Mouse (Mus musculus) heart, embryonic 16.5 days (tissue): ENCODE results near the gene Ifitm1. TPM values are rescaled to one million over a fixed set of nuclear protein-coding genes. Genes with fewer than 3 reads are reported as not detected.
"Not testable (repeated sequence)": the region's sequence is repeated elsewhere in the genome, so short reads cannot be mapped to it uniquely, and the experiment has no call there.

Experiments used
- ATAC-seq: fragments of 200-750 bp; cut with Nextera tagmentation; replicated peaks from 2 replicates; pipeline ENCODE4 v1.8.0; 2017; ENCODE audit warnings: moderate number of reproducible peaks; ENCODE audit not compliant: insufficient read depth, low FRiP score; ENCODE audit errors: extremely low read depth
- H3K27ac ChIP-seq: fragments of 300-500 bp; sonication (generic); 2 replicates; pipeline ENCODE4 v1.5.1; 2014; ENCODE audit warnings: mild to moderate bottlenecking, low read length, control low read depth, moderate library complexity
- H3K27me3 ChIP-seq: fragments of 300-500 bp; sonication (generic); 2 replicates; pipeline ENCODE4 v1.6.1; 2014; ENCODE audit warnings: low read length, mixed read lengths; ENCODE audit not compliant: control insufficient read depth, insufficient read depth
- H3K36me3 ChIP-seq: fragments of 300-500 bp; sonication (generic); 2 replicates; pipeline ENCODE4 v1.6.1; 2014; ENCODE audit not compliant: control insufficient read depth, insufficient read depth
- H3K4me1 ChIP-seq: fragments of 300-500 bp; sonication (generic); 2 replicates; pipeline ENCODE4 v1.6.1; 2014; ENCODE audit warnings: low read length, mixed read lengths; ENCODE audit not compliant: control insufficient read depth, insufficient read depth
- H3K4me2 ChIP-seq: fragments of 300-500 bp; sonication (generic); 2 replicates; pipeline ENCODE4 v1.6.1; 2014; ENCODE audit warnings: low read depth, mild to moderate bottlenecking, control low read depth, low read length
- H3K4me3 ChIP-seq: fragments of 300-500 bp; sonication (generic); 2 replicates; pipeline ENCODE4 v1.5.1; 2014; ENCODE audit warnings: mild to moderate bottlenecking, control low read depth, low read length
- H3K9ac ChIP-seq: fragments of 300-500 bp; sonication (generic); 2 replicates; pipeline ENCODE4 v1.6.1; 2014; ENCODE audit warnings: low read length, control low read depth
- H3K9me3 ChIP-seq: fragments of 300-500 bp; sonication (generic); replicated peaks from 2 replicates; pipeline ENCODE4 v1.6.1; 2016; ENCODE audit warnings: low read length; ENCODE audit not compliant: control insufficient read depth
- WGBS: fragments of 180-500 bp; shearing (Covaris S2); extraction: QIAGEN DNeasy Blood & Tissue Kit; methylation state at CpG from one replicate; pipeline ENCODE4 v1.1.7; 2014; 5-methylcytosine and 5-hydroxymethylcytosine counted together
- polyA plus RNA-seq: library from polyadenylated mRNA; unstranded; fragments of >200 nt; fragmentation: Nextera tagmentation; extraction: Ambion mirVana; gene quantifications from 2 replicates; pipeline ENCODE4 v1.2.1, GENCODE M21; 2015

Ifitm1 gene
- polyA plus RNA-seq, 1 experiment from 2014 or later: 34.8 TPM

DNA sequence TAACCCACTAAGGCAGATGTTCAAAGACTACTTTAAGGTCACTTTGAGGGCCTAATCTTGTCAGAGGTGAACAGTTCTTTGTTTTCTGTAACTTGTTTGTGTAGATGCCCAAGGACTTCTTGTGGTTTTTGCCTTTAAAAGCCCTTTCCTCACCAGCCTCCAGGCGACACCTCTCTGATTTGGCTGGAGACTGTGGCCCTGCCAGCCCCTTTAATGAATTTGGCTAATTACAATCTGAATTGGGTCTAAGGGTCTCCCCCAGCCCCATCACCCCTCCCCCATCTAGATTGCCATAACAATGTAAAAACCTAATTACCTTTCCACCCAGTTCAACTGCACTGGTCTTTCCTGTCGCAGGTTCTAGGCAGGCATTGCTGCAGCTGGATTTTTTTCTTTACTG, 4.3 kb upstream of the Ifitm1 start:
- Histone ChIP-seq H3K27me3 (peaks cover 9% of the 10 kb centered on the region), H3K36me3 (no peaks in the 10 kb centered on the region), H3K4me2 (no peak overlapping the region), H3K9me3 (no peaks in the 10 kb centered on the region), H3K9ac (no peak overlapping the region), H3K4me1 (peaks cover 2% of the 10 kb centered on the region; the same call in 1 of the 2 replicates), H3K27ac (no peak overlapping the region), H3K4me3 (no peak overlapping the region)
- no peak for ATAC-seq
- 88% methylated on average over 2 of the region's 2 CpGs for WGBS

DNA sequence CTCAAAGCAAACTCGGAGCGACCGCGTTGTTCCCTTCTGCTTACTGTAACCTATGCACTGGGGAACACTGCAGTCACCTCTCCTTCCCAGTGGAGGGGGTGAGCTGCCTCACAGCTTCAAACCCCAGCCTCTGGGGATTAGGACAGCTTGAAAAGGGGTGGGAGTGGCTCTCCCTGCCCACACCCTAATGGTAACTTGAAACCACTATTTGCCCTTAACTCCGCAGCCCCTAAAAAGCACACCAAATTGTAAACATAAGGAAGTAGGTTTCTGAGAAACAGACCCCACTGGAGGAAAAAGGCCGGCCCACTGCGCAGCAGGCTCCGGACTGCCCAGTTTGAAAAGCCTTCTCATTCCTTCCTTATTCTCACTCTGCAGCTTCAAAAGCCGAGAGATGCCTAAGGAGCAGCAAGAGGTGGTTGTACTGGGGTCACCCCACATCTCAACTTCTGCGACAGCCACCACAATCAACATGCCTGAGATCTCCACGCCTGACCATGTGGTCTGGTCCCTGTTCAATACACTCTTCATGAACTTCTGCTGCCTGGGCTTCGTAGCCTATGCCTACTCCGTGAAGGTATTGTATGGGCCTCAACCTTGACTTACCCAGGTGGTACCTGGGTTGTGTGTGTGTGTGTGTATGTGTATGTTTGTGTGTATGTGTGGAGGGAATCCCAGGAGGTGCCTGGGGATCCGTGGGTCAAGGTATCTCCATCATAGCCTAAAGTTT, 1.0 kb downstream of the Ifitm1 start:
- no peaks in the 10 kb centered on the region for H3K4me1 ChIP-seq
- H3K27me3 ChIP-seq: peaks cover 6% of the 10 kb centered on the region
- H3K36me3 ChIP-seq: no peaks in the 10 kb centered on the region
- no peak overlapping the region for H3K27ac ChIP-seq
- WGBS: 14% methylated on average over 14 of the region's 14 CpGs
- no peak overlapping the region for H3K4me2 ChIP-seq
- H3K9ac ChIP-seq: no peak overlapping the region
- no peaks in the 10 kb centered on the region for H3K9me3 ChIP-seq
- no peak overlapping the region for H3K4me3 ChIP-seq
- ATAC-seq: no peak

DNA sequence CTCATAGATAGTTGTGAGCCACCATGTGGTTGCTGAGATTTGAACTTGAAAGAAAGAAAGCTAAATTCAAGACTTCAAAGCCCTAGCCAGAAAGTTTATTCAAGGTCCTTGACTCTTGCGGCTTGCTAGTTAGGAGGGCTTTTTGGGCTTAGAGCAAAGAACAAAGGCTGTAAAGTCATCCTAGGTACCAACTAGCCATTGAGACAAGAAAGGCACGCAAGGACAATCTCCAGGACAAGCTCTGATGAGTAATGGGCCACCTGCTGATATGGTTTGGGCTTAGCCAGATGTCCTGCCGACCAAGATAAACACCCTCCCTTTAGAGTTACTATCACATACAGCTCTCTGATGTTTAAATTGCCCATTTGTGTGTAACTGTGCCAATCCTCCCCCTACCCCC, 1.7 kb downstream of the Ifitm1 start:
- 30% methylated on average over 3 of the region's 3 CpGs for WGBS
- not testable (repeated sequence) for ATAC-seq

DNA sequence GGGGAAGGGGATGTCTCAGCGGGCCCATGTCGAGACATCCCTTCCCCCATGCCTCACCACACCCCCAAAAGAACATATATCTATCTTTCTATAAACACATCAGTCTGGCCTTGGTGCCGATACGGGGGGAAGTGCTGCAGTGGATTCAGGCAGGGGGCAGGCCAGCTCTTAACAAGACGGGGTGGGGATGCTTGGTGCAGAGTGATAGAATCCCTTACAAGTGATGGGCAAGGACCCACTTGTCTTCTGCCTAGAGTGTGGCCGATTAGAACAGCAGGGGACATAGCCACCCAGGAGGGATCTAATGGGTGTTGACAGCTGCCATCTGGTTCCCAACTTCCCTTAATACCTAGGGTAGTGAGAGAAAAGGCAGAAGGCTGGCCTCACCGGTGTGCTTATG, 3.9 kb downstream of the Ifitm1 start:
- Histone ChIP-seq H3K4me1 (peaks cover 8% of the 10 kb centered on the region; the same call in 1 of the 2 replicates), H3K4me3 (no peak overlapping the region), H3K9me3 (no peaks in the 10 kb centered on the region), H3K36me3 (no peaks in the 10 kb centered on the region), H3K4me2 (no peak overlapping the region), H3K27me3 (peaks cover 8% of the 10 kb centered on the region), H3K27ac (peak overlapping the region; percentile 60; the same call in 1 of the 2 replicates), H3K9ac (no peak overlapping the region)
- 19% methylated on average over 7 of the region's 7 CpGs for WGBS
- peak; percentile 13; the same call in 1 of the 2 replicates for ATAC-seq

More for the DNA sequence above, 1.7 kb downstream of the Ifitm1 start:
- not testable (repeated sequence) for H3K27me3 ChIP-seq, H3K36me3 ChIP-seq, H3K9ac ChIP-seq, H3K4me1 ChIP-seq, H3K4me3 ChIP-seq, H3K4me2 ChIP-seq, H3K9me3 ChIP-seq, H3K27ac ChIP-seq

DNA sequence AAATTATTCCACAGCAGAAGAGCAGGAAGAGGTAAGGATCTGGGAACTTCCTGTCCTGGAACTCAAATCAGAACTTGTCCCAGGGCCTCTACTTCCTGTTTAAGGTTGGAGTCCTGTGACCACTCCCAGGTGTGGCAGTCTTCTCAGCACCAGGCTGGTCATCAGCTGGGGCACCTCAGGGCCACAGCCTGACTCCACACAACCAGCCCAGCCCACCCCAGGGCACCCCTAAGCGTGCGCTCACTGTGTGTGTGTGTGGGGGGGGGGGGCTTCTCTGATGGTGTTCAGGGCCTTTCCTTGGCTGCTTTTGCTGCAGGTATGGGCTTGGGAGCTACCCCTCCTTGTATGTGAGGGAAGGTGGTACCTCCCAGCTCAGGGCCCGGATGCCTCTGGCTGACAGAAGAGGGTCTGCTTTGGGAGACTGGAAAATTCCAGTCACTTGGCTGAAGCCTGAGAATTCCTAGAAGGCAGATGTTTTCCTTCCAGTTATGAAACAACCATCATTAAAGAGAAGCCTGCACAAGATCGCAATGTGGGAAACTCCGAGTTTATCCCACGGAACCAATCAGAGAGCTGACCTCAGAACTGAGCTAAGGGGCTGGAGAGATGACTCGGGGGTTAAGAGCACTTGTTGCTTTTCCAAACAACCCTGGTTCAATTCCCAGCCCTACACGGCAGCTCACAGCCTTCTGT, 4.6 kb downstream of the Ifitm1 start:
- WGBS: 50% methylated on average over 8 of the region's 8 CpGs
- Histone ChIP-seq H3K9ac (no peak overlapping the region), H3K9me3 (no peaks in the 10 kb centered on the region), H3K27ac (peak overlapping the region; percentile 60), H3K27me3 (peaks cover 8% of the 10 kb centered on the region), H3K4me3 (no peak overlapping the region), H3K36me3 (no peaks in the 10 kb centered on the region), H3K4me2 (no peak overlapping the region), H3K4me1 (peaks cover 8% of the 10 kb centered on the region; the same call in 1 of the 2 replicates)
- 0 out of 2 replicates have a peak, but pooled peaks have one; percentile 12 for ATAC-seq

DNA sequence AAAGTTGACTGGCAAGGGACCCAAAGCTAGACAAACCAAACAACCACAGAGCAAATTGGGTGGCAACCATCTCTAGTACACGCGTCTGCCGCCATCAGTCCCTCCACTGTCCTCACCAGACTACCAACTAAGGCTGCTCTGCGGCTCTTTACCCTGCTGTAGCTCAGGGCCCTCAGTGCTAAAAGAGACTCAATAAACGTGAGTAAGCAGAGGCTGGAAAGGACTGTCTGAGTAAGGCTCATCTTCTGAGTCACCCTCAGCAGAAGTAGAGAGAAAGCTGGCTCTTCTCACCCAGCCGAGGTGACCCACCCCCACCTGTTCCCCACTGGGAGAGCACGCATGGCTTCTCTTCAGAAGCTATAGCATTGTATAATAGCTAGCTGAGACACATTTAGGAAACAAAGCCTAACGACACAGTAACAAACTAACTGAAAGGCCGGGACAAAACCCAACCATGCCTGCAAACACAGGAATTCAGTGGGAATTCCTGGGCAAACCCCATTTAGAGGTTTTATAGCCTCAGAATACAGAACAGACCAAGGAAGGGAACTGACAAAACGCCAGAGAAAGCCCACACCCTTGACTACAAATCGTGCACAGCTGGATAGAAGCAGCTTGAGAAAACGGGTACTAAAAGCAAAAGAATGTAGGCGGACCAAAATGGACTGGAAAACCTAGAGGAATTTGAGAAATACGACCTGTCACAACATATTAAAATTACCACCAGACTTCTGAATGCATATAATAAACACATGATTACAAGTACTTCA, 6.6 kb downstream of the Ifitm1 start:
- H3K36me3 ChIP-seq: no peaks in the 10 kb centered on the region
- H3K9ac ChIP-seq: no peak overlapping the region
- H3K4me1 ChIP-seq: peaks cover 8% of the 10 kb centered on the region; the same call in 1 of the 2 replicates
- H3K27me3 ChIP-seq: peaks cover 2% of the 10 kb centered on the region; the same call in 1 of the 2 replicates
- ATAC-seq: no peak
- H3K9me3 ChIP-seq: no peaks in the 10 kb centered on the region
- H3K4me2 ChIP-seq: no peak overlapping the region
- WGBS: 49% methylated on average over 14 of the region's 14 CpGs
- no peak overlapping the region for H3K27ac ChIP-seq
- H3K4me3 ChIP-seq: no peak overlapping the region

DNA sequence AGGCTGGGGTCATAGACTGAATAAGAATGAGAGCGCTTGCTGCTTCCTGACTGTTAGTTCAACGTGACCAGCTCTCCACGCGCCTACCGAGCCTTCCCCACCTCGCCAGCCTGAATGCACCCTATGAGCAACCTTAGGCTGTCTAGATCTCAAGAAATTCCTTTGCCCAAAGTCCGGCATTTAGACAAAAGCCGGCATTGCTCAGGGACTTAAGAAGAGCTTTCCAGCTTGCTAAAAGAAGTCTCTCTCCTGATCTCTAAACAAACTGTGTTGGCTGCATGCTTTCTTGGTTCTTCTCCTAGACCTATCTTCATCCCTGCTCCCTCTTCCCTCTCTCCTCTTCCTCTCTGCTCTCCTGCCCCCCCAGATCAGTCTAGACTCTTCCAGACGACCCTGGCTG, 7.9 kb downstream of the Ifitm1 start:
- Histone ChIP-seq H3K4me1 (peaks cover 8% of the 10 kb centered on the region; the same call in 1 of the 2 replicates), H3K36me3 (no peaks in the 10 kb centered on the region), H3K4me2 (peak overlapping the region; percentile 18; the same call in 1 of the 2 replicates), H3K27me3 (peaks cover 2% of the 10 kb centered on the region; the same call in 1 of the 2 replicates), H3K4me3 (no peak overlapping the region), H3K27ac (no peak overlapping the region), H3K9me3 (no peaks in the 10 kb centered on the region), H3K9ac (no peak overlapping the region)
- WGBS: 16% methylated on average over 9 of the region's 9 CpGs
- ATAC-seq: no peak

DNA sequence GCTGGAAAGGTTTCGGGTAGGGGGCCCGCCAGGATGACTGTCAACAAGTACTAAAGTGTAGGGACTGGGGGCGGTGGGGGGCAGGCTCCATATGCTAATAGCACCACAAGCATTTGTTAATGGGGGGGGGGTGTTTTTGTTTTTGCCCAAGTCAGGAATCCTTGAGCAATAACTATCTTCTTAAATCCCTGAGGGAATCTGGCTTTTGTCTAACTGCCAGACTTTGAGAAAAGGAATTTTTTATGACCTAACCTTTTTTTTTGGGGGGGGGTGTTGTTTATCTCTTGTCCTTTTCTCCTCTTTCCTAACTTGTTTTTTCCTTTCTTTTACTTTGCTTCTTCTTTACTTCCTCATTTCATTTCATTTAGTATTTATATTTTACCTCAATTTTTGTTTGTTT, 8.4 kb downstream of the Ifitm1 start:
- Histone ChIP-seq H3K27ac (no peak overlapping the region), H3K36me3 (no peaks in the 10 kb centered on the region), H3K9me3 (no peaks in the 10 kb centered on the region), H3K4me2 (peak overlapping the region; percentile 18; the same call in 1 of the 2 replicates), H3K9ac (no peak overlapping the region), H3K4me3 (no peak overlapping the region), H3K27me3 (peaks cover 2% of the 10 kb centered on the region; the same call in 1 of the 2 replicates), H3K4me1 (peaks cover 8% of the 10 kb centered on the region; the same call in 1 of the 2 replicates)
- WGBS: 29% methylated on average over 3 of the region's 3 CpGs
- no peak for ATAC-seq
